Comparison of ENCODE assay signal across 21 mouse cellular contexts in genomic region chr12:61579949-61580348, GRCm38 (mm10). TPM values are rescaled to one million over a fixed set of nuclear protein-coding genes. Genes with fewer than 3 reads are reported as not detected.
"Had no signal": no experiment of that assay in that cellular context is flagged by ENCODE, and none has a peak within 500 bp of the region (broad histone marks: within the 10 kb centered on the region; RNA-seq: fewer than 3 reads in every experiment).

No protein-coding gene starts in this region.

- H3K4me1 ChIP-seq: midbrain, embryonic 10.5 days; midbrain, embryonic 12.5 days; neural tube, embryonic 13.5 days; neural tube, embryonic 15.5 days had no signal

- DNase-seq: lung, embryonic 14.5 days; lung, postnatal 10 days; lung, postnatal 4 days; midbrain, embryonic 14.5 days; retina, postnatal 1 day; right cerebral cortex, adult 18-20 months; right cerebral cortex, postnatal 25 days; right cerebral cortex, postnatal 4 days; spleen, adult 18-20 months; thymus, adult 18-20 months; thymus, postnatal 14 days; thymus, postnatal 36 days had no signal

- H3K4me2 ChIP-seq: lung, embryonic 14.5 days; midbrain, embryonic 12.5 days; neural tube, embryonic 13.5 days; neural tube, embryonic 15.5 days had no signal

- H3K36me3 ChIP-seq: midbrain, embryonic 10.5 days; midbrain, embryonic 12.5 days; neural tube, embryonic 13.5 days; neural tube, embryonic 15.5 days had no signal

- H3K9me3 ChIP-seq: midbrain, embryonic 10.5 days; midbrain, embryonic 12.5 days; neural tube, embryonic 13.5 days; neural tube, embryonic 15.5 days had no signal

- H3K27ac ChIP-seq: midbrain, embryonic 10.5 days; midbrain, embryonic 12.5 days; neural tube, embryonic 13.5 days; neural tube, embryonic 15.5 days had no signal

- ATAC-seq: midbrain, embryonic 16.5 days had no signal

- H3K4me3 ChIP-seq: midbrain, embryonic 10.5 days; midbrain, embryonic 12.5 days; myocyte; neural tube, embryonic 13.5 days; neural tube, embryonic 15.5 days had no signal

- H3K9ac ChIP-seq: lung, embryonic 14.5 days; midbrain, embryonic 12.5 days; neural tube, embryonic 13.5 days; neural tube, embryonic 15.5 days had no signal

- H3K27me3 ChIP-seq: midbrain, embryonic 12.5 days; neural tube, embryonic 13.5 days; neural tube, embryonic 15.5 days had no signal

RNA-seq across cellular contexts. Expression of gene Lrfn5, which starts 57.0 kb away (rescaled TPM):
- total RNA-seq: megakaryocyte, adult 5-6 weeks; megakaryocyte-erythroid progenitor cell, adult 5-6 weeks had no signal
- polyA plus RNA-seq: myocyte; thymus, postnatal 0 days had no signal
